Mouse (Mus musculus): Measurements from ENCODE around the gene Pde11a. TPM values are rescaled to one million over a fixed set of nuclear protein-coding genes. Genes with fewer than 3 reads are reported as not detected.

Pde11a gene
- total RNA-seq, 2 experiments from 2014 or later = 0.16 to 0.30 TPM

- no peak for DNase-seq
Observed at GRCm38 (mm10) chr2:76323185-76323875, 15.2 kb downstream of the Pde11a start.

DNA sequence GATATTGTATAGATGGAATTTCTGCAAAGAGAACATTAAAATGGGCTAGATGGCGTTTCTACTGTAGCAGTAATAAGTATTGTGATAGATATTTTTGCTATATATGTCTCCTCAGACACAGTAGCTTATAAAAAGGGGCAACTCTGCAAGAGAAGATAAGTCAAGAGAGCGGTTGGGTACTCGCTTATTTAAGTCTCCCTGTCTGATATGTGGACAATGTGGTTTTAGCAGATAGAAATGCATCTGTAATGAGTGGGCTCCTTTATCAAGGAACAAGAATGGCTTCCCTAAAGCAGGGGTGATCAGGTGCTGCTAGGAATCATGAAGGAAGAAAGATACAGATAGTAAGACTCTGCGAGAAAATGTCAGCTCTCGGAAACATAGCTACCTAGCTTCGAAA is 18.2 kb downstream of the Pde11a start:
- no peak for DNase-seq

GRCm38 (mm10) chr2:76319231-76319630 is 19.3 kb downstream of the Pde11a start:
- DNase-seq = no peak

DNA sequence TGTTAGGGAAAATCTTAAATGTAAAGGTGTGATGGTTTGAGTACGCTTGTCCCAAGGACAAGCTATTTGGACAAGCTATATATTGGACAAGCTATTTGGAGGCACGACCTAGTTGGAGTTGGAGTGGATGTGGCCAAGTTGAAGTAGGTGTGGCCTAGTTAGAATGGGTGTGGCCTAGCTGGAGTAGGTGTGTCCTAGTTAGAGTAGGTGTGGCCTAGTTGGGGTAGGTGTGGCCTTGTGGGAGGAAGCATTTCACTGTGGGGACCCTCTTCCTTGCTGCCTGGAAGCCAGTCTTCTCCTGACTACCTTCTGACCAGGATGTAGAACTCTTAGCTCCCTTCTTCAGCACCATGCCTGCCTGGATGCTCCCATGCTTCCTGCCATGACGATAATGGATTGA is 50.9 kb downstream of the Pde11a start:
- DNase-seq = no peak

GRCm38 (mm10) chr2:76286288-76286740 is 52.3 kb downstream of the Pde11a start:
- DNase-seq = no peak

DNA sequence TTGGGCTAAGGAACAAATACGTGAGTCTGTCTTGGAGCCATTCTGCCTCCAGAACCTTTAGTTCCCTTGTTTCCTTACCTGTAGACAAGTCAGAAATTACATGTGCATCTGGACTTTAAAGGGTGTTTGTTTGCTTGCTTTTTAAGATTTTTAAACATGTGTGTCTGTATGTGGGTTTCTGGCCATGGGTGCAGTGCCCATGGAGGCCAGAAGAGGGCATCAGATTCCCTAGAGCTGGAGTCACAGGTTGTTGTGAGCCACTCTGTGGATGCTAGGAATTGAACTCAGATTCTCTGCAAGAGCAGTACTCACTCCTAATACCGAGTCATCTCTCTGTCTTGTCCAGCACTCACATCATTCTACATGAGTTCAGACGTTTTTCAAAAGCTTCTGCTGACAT is 53.4 kb downstream of the Pde11a start:
- DNase-seq = no peak

DNA sequence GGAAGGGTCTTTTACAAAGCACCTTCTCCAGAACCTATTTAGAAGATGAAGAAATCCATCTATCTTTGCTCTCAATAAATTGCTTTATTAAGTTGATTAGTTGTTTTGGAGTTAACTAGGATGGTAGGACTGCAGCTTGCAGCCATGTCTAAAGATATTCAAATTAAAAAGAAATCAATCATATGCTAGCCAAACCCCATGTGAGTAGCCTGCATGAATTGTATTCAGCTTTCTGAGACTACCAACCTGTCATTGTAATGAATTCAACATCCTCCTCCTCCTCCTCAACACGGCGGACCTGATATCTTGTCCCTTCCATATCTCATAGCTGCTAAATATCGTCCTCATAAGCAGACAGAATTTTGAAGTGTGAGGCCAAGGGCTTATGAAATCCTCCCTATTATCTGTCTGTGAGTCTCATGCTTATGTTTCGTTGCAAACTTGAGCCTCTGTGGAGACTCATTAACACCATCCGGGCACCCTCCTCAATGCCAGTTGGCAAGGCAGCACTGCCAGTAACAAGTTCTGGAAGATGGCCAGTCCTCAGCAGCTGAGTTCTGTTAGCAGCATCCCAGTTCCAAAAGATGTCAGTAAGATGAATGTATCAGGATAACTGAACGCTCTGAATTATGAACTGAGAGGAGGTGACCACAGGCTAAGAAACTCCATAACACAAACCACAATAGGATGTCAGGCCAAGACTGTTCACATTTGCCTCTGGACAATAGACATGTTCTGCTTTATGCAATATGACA is 55.0 kb downstream of the Pde11a start:
- DNase-seq = peak in 1 of 2 experiments; percentile 3

DNA sequence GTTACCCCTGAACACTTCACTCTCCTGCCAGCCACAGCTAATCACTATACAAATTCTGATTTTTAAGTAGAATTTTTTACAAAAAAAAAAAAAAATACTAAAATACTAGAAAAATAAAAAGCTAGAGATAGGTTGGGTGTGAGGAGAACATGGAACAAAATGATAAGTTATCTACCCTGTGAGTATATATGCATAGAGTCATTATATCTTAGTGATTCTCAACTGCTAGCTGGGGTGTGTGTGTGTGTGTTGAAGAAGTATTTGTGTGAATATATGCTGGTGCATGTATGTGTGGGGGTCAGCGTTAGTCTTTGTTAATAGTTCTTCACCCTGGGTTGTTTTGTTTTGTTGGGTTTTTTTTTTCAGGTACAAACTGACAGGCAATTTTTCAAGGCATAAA is 69.1 kb downstream of the Pde11a start:
- DNase-seq = no peak

- no peak for DNase-seq
Observed at GRCm38 (mm10) chr2:76267335-76267734, 71.2 kb downstream of the Pde11a start.

GRCm38 (mm10) chr2:76266622-76267021 is 72.0 kb downstream of the Pde11a start:
- DNase-seq = peak in 1 of 2 experiments; percentile 3

DNA sequence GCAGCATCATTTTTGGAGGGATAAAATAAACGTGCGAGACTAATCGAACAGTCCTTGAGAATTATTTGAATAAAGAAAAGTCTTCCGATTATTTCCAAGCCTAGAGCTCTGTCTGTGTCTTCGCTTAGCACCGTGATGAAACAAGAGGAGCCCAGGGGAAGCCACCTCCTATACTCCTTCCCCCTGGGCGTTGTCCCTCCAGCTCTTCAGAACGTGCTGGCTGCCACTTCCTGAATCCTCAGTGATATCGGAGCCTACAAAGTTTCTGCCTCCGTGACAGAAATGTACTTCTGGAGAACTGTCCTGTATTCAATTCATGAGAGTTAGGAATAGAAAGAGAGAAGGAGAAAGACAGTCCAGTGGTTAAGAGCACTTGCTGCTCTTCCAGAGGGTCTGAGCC is 74.3 kb downstream of the Pde11a start:
- DNase-seq = no peak

DNA sequence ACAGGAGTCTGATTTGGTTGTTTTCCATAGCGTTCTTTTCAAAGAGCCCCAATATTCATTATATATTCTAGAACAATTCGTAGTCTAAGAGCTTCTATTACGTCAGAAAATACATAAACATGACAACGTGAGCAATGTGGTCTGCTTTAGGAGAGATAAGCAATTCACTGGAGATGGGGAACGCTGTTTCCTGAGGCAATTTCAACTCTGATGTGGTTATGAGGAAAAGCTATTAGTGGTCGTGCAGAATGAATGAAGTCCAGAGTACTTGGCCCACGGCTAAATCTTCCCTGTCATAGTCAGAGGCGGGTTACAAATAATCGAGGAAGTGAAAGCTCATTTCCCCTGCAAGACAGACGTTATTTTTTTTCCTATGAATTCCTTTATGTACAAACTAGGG is 75.9 kb downstream of the Pde11a start:
- DNase-seq = no peak

DNA sequence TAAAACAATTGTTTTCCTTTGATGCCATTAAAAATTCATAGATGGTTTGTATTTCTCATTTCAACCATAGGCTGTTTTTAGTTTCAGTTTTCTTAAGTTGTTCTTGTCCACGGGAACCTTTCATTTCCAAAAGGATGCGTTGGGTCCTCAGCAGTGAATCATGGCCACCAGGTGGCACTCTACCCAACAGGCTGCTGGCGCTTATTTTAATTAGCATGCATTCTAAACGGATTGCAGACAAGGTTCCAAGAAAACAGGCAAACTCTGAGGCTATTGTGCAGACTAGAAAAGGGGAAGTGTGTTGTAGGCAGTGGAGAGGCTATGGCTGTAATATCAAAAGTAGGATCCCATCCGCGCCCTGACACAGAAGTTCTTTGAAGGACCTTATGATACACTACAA is 83.7 kb downstream of the Pde11a start:
- DNase-seq = peak; percentile 55 to 68

DNA sequence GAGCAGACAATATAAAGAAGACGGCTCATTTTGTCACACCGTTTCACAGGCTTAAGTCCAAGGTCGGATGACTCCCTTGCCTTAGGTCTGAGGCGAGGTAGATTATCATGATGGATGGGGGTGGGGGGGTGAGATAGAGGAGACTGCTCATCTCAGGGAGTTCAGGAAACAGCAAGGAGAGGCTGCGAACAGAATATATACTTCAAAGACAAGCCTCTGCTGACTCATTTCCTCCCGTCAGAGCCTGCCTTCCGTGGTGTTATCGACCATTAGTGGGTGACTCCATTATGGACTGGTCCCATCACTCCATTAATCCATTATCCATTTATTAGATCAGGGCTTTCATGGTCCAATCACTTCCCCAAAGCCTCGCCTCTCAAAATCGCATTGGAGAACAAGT is 87.2 kb downstream of the Pde11a start:
- DNase-seq = no peak

GRCm38 (mm10) chr2:76248242-76248641 is 90.3 kb downstream of the Pde11a start:
- no peak for DNase-seq

GRCm38 (mm10) chr2:76239175-76239574 is 99.4 kb downstream of the Pde11a start:
- no peak for DNase-seq

DNA sequence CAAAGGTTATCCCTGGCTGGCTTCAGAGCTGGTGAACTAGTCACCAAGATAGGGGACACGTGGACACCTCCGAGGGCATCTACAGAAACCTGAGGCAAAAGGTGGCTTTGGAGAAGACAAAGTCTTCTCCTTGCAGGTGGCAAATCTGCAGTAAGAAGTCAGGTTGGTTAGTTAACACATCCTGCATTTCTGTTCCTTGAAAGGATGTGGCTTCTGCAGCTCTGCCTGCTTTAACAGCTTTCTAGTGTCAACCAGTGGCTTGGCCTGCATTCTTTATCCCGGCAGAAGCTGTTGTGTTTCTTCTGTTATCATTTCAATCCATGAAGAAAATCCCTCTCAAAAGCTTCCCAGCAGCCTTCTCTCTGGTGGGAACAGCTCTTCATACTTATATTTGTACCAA is 100.1 kb downstream of the Pde11a start:
- no peak for DNase-seq

DNA sequence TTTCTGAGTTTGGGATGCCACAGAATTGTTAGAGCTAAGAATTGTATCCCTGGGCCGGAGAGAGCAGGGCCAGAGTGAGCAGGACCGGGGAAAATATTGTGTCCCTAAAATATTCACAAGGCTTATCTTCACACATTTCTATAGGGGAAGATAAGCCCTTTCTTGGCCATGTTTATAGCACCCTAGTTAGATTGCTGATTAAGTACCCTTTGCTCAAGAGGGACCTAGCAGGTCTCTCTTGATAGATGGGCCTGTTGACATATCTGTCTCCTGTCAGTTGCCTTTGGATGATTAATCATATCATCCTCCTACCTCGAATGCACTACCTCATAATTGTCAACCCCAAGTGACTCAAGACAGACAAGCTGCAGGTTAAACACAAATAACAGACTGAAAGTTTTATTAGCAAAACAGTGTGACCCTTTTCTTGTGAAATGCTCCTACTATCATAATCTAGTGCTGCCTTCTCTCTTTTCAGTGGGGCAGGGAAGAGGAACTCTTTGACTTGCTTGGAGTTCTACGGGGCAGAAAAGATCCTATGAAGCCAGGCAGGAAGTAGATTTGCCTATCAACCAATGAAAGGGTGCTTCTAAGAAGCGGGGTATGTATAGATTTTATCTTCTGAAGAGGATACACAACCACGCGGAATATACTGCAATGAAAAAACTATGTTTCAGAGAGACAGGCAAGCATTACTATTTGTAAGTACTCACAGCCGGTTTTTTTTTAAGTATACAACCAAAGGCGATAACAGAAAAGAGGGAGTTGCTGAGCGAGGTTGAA is 100.7 kb downstream of the Pde11a start:
- DNase-seq = no peak

- no peak for DNase-seq
Observed at GRCm38 (mm10) chr2:76220364-76221108, 118.0 kb downstream of the Pde11a start.

- DNase-seq = no peak
Observed at GRCm38 (mm10) chr2:76219540-76219939, 119.0 kb downstream of the Pde11a start.

DNA sequence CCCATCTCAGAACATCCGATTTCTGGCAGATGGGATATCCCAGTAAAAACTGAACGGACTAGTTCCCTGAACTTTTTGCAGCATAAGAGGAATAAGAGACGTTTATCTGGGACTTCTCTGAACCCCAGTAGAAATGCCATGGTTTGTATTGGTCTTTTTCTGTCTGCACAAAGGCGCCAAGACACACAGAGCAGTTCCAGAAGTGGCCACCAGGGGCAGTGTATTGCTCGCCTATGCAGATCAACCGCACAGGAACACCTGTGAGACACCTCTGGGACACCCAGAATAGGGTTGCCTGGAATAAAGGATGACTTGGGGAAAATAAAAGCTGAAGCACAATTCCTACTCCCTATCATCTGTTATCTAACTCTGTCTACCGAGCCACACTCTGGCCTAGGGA is 122.4 kb downstream of the Pde11a start:
- DNase-seq = peak; percentile 2 to 6

DNA sequence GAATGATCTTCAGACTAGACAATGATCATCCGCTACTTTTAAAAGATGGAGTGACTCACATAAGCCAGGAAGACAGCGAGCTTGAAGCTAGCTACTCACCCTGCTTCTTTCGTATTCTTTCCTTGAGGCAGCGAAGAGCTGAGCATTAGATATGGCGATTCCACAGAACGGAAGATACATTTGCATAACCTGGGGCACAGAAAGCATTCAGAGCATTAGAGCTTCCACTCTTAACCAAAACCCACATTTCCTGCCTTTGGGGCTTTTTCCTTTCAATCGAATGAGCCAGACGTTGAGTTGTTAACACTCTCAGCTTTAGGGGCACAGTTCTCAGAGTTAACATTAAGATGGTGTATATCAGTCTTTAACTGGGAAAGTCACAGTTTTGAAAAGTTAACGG is 123.4 kb downstream of the Pde11a start:
- DNase-seq = no peak

Measured in adrenal gland, postnatal 36 days (tissue).